Comparison of ENCODE assay signal across 26 mouse cellular contexts in genomic region chr11:53819511-53819910, GRCm38 (mm10). TPM values are rescaled to one million over a fixed set of nuclear protein-coding genes. Genes with fewer than 3 reads are reported as not detected.
"Had no signal": no experiment of that assay in that cellular context is flagged by ENCODE, and none has a peak within 500 bp of the region (broad histone marks: within the 10 kb centered on the region; RNA-seq: fewer than 3 reads in every experiment).

No protein-coding gene starts in this region.

- H3K36me3 ChIP-seq: heart, embryonic 13.5 days; heart, embryonic 15.5 days; hindbrain, embryonic 10.5 days; hindbrain, embryonic 12.5 days; intestine, embryonic 15.5 days; limb, embryonic 10.5 days; limb, embryonic 12.5 days; liver, embryonic 13.5 days; liver, embryonic 15.5 days had no signal

- ATAC-seq: hindbrain, embryonic 16.5 days; inflammation-experienced regulatory T-cells, adult 6 months; intestine, embryonic 15.5 days; liver, postnatal 0 days had no signal

- DNase-seq: gastrocnemius, postnatal 10 days; liver; liver, embryonic 13.5 days; liver, postnatal 0 days had no signal

- H3K27me3 ChIP-seq: heart, embryonic 13.5 days; heart, embryonic 15.5 days; hindbrain, embryonic 12.5 days; intestine, embryonic 15.5 days; limb, embryonic 12.5 days; liver, embryonic 13.5 days; liver, embryonic 15.5 days had no signal

- H3K27ac ChIP-seq: heart, embryonic 13.5 days; heart, embryonic 15.5 days; hindbrain, embryonic 10.5 days; hindbrain, embryonic 12.5 days; hindbrain, embryonic 14.5 days; intestine, embryonic 15.5 days; kidney, postnatal 0 days; layer of hippocampus, adult 2 months; left cerebral cortex, adult 2 months; limb, embryonic 10.5 days; limb, embryonic 12.5 days; liver, embryonic 13.5 days; liver, embryonic 15.5 days had no signal

- H3K4me2 ChIP-seq: heart, embryonic 11.5 days; heart, embryonic 13.5 days; heart, embryonic 15.5 days; hindbrain, embryonic 12.5 days; hindbrain, embryonic 14.5 days; intestine, embryonic 15.5 days; limb, embryonic 12.5 days; liver, embryonic 11.5 days; liver, embryonic 13.5 days; liver, embryonic 15.5 days had no signal

- H3K9ac ChIP-seq: heart, embryonic 13.5 days; heart, embryonic 15.5 days; hindbrain, embryonic 12.5 days; hindbrain, embryonic 14.5 days; intestine, embryonic 15.5 days; limb, embryonic 12.5 days; liver, embryonic 13.5 days; liver, embryonic 15.5 days; liver, postnatal 0 days had no signal

- H3K4me3 ChIP-seq: gastrocnemius, adult 2 months; heart, embryonic 13.5 days; heart, embryonic 15.5 days; hindbrain, embryonic 10.5 days; hindbrain, embryonic 12.5 days; intestine, embryonic 15.5 days; layer of hippocampus, adult 2 months; left cerebral cortex, adult 2 months; limb, embryonic 10.5 days; limb, embryonic 12.5 days; liver, embryonic 13.5 days; liver, embryonic 15.5 days had no signal

- H3K4me1 ChIP-seq: heart, embryonic 13.5 days; heart, embryonic 15.5 days; hindbrain, embryonic 12.5 days; intestine, embryonic 15.5 days; limb, embryonic 10.5 days; liver, embryonic 13.5 days; liver, embryonic 15.5 days had no signal

- H3K9me3 ChIP-seq: heart, embryonic 13.5 days; heart, embryonic 15.5 days; hindbrain, embryonic 10.5 days; hindbrain, embryonic 12.5 days; intestine, embryonic 15.5 days; limb, embryonic 10.5 days; limb, embryonic 12.5 days; liver, embryonic 13.5 days; liver, embryonic 15.5 days had no signal

RNA-seq across cellular contexts. Expression of gene Gm12216, which starts 39.5 kb away (rescaled TPM):
- polyA plus RNA-seq: heart, embryonic 11.5 days; hindbrain, embryonic 12.5 days; hindbrain, embryonic 14.5 days; liver, embryonic 15.5 days had no signal

RNA-seq across cellular contexts. Expression of gene Gm17334, which starts 46.5 kb away (rescaled TPM):
- total RNA-seq: gastrocnemius, postnatal 25 days; heart, postnatal 14 days; layer of hippocampus, postnatal 10 days had no signal
- polyA plus RNA-seq: heart, embryonic 15.5 days; heart, postnatal 0 days; hindbrain, embryonic 10.5 days; hindbrain, embryonic 12.5 days; hindbrain, embryonic 14.5 days; hindbrain, embryonic 16.5 days; kidney, embryonic 14.5 days; limb, embryonic 10.5 days; liver, embryonic 11.5 days; liver, embryonic 13.5 days had no signal
